Mouse (Mus musculus) thymus, postnatal 10 days (tissue): ENCODE measurements around the gene Sfxn5.

Experiments used
- DNase-seq, 2 experiments: peaks; one replicate each; pipeline ENCODE4 v3.0.0; 2021; ENCODE audit warnings: low spot score in 2 of 2

Sfxn5 gene

GRCm38 (mm10) chr6:85334251-85334650, 1.0 kb upstream of the Sfxn5 start:
- no peak for DNase-seq

- DNase-seq, result peak in 1 of 2 experiments; percentile 21
Measured at GRCm38 (mm10) chr6:85333732-85334131, 510 bp upstream of the Sfxn5 start.

GRCm38 (mm10) chr6:85332351-85332999, 747 bp downstream of the Sfxn5 start:
- DNase-seq, result no peak

GRCm38 (mm10) chr6:85331736-85332135, 1.5 kb downstream of the Sfxn5 start:
- no peak for DNase-seq

GRCm38 (mm10) chr6:85331221-85331735, 1.9 kb downstream of the Sfxn5 start:
- no peak for DNase-seq

GRCm38 (mm10) chr6:85329666-85330185, 3.5 kb downstream of the Sfxn5 start:
- no peak for DNase-seq

GRCm38 (mm10) chr6:85326564-85326963, 6.7 kb downstream of the Sfxn5 start:
- DNase-seq, result no peak

- no peak for DNase-seq
Measured at GRCm38 (mm10) chr6:85325109-85325508, 8.1 kb downstream of the Sfxn5 start.

- no peak for DNase-seq
Measured at GRCm38 (mm10) chr6:85320445-85320866, 12.8 kb downstream of the Sfxn5 start.

- no peak for DNase-seq
Measured at GRCm38 (mm10) chr6:85316211-85316610, 17.0 kb downstream of the Sfxn5 start.

- DNase-seq, result no peak
Measured at GRCm38 (mm10) chr6:85314064-85314798, 19.0 kb downstream of the Sfxn5 start.

- no peak for DNase-seq
Measured at GRCm38 (mm10) chr6:85307894-85308293, 25.3 kb downstream of the Sfxn5 start.

GRCm38 (mm10) chr6:85306375-85306774, 26.8 kb downstream of the Sfxn5 start:
- no peak for DNase-seq

GRCm38 (mm10) chr6:85305826-85306225, 27.4 kb downstream of the Sfxn5 start:
- DNase-seq, result no peak

GRCm38 (mm10) chr6:85304966-85305365, 28.3 kb downstream of the Sfxn5 start:
- no peak for DNase-seq

- DNase-seq, result no peak
Measured at GRCm38 (mm10) chr6:85302326-85303055, 30.7 kb downstream of the Sfxn5 start.

- DNase-seq, result no peak
Measured at GRCm38 (mm10) chr6:85295384-85296167, 37.6 kb downstream of the Sfxn5 start.

GRCm38 (mm10) chr6:85294004-85294379, 39.2 kb downstream of the Sfxn5 start:
- DNase-seq, result no peak

GRCm38 (mm10) chr6:85293255-85294003, 39.8 kb downstream of the Sfxn5 start:
- DNase-seq, result no peak
